In genomic region chr2:92667192-92667591, GRCm38 (mm10) we compare ENCODE assay signal across 10 mouse cellular contexts.
A peak's percentile ranks its signal among the peaks of the same experiment; 100 is the strongest.
DNase-seq lines count a peak whose midpoint lies in the region; ATAC-seq and TF ChIP-seq lines count a peak whose summit lies in the region.
"Had no signal": no experiment of that assay in that cellular context is flagged by ENCODE, and none has a peak within 500 bp of the region (broad histone marks: within the 10 kb centered on the region; RNA-seq: fewer than 3 reads in every experiment).

No protein-coding gene starts in this region.

- ATAC-seq in stomach, embryonic 14.5 days (ENCODE audit: insufficient number of reproducible peaks, insufficient read depth, low FRiP score, low read depth): 0 out of 2 replicates have a peak, but pooled peaks have one; percentile 14
- no peak for ATAC-seq in stomach, postnatal 0 days (ENCODE audit: low FRiP score, low TSS enrichment)
- ATAC-seq in heart, postnatal 0 days (ENCODE audit: insufficient read depth, low read depth): peak; percentile 44; the same call in 1 of the 2 replicates
- no peak for ATAC-seq in activated CD4-positive, CD25-positive, alpha-beta regulatory T cell, adult 4 months

- H3K9me3 ChIP-seq in stomach, embryonic 14.5 days (ENCODE audit: control insufficient read depth, low read depth, low read length): no peaks in the 10 kb centered on the region
- no peaks in the 10 kb centered on the region for H3K9me3 ChIP-seq in stomach, postnatal 0 days (ENCODE audit: control insufficient read depth, low read length)
- no peaks in the 10 kb centered on the region for H3K9me3 ChIP-seq in heart, postnatal 0 days (replicated peaks; ENCODE audit: control insufficient read depth, low read length)
- H3K9me3 ChIP-seq: limb, embryonic 15.5 days; neural tube, embryonic 12.5 days had no signal

- DNase-seq in stomach, postnatal 0 days (ENCODE audit: low spot score): no peak
- peak; percentile 9 for DNase-seq in heart, postnatal 0 days (ENCODE audit: low spot score)
- DNase-seq in kidney, postnatal 4 days: peak; percentile 49 to 61
- DNase-seq in left cerebral cortex, adult 8-10 months (ENCODE audit: low spot score in 2 of 2): no peak
- no peak for DNase-seq in gastrocnemius, adult 18-20 months (ENCODE audit: low spot score)
- DNase-seq: thymus, postnatal 25 days had no signal

- no peaks in the 10 kb centered on the region for H3K4me1 ChIP-seq in stomach, embryonic 14.5 days (ENCODE audit: control insufficient read depth, insufficient read depth, low read length)
- no peaks in the 10 kb centered on the region for H3K4me1 ChIP-seq in stomach, postnatal 0 days (replicated peaks; ENCODE audit: control insufficient read depth, insufficient read depth)
- no peaks in the 10 kb centered on the region for H3K4me1 ChIP-seq in heart, postnatal 0 days (ENCODE audit: control insufficient read depth, insufficient read depth)
- H3K4me1 ChIP-seq: limb, embryonic 15.5 days; neural tube, embryonic 12.5 days had no signal

- no peak overlapping the region for H3K4me3 ChIP-seq in stomach, embryonic 14.5 days (ENCODE audit: low read depth, low read length)
- H3K4me3 ChIP-seq in stomach, postnatal 0 days (ENCODE audit: low read depth, low read length): no peak overlapping the region
- no peak overlapping the region for H3K4me3 ChIP-seq in heart, postnatal 0 days (ENCODE audit: low read depth, low read length)
- H3K4me3 ChIP-seq: limb, embryonic 15.5 days; neural tube, embryonic 12.5 days had no signal

- no peak for TF ChIP-seq EP300 in stomach, postnatal 0 days (optimal IDR thresholded peaks at IDR 0.05)
- no peak for TF ChIP-seq EP300 in heart, postnatal 0 days (IDR thresholded peaks at IDR 0.05; ENCODE audit: low read depth)

- no peak overlapping the region for H3K9ac ChIP-seq in stomach, embryonic 14.5 days (replicated peaks; ENCODE audit: low read depth, low read length)
- no peak overlapping the region for H3K9ac ChIP-seq in stomach, postnatal 0 days (ENCODE audit: low read length)
- H3K9ac ChIP-seq in heart, postnatal 0 days (replicated peaks; ENCODE audit: low read depth, low read length): no peak overlapping the region
- H3K9ac ChIP-seq: limb, embryonic 15.5 days; neural tube, embryonic 12.5 days had no signal

- no peaks in the 10 kb centered on the region for H3K36me3 ChIP-seq in stomach, embryonic 14.5 days (ENCODE audit: control insufficient read depth, insufficient read depth, low read length)
- H3K36me3 ChIP-seq in stomach, postnatal 0 days (ENCODE audit: control insufficient read depth, insufficient read depth, low read length): no peaks in the 10 kb centered on the region
- H3K36me3 ChIP-seq in heart, postnatal 0 days (replicated peaks; ENCODE audit: control insufficient read depth, insufficient read depth, low read length): no peaks in the 10 kb centered on the region
- H3K36me3 ChIP-seq: limb, embryonic 15.5 days; neural tube, embryonic 12.5 days had no signal

- no peak for TF ChIP-seq CTCF in stomach, postnatal 0 days (IDR thresholded peaks at IDR 0.05; ENCODE audit: low read depth)
- no peak for TF ChIP-seq CTCF in heart, postnatal 0 days (IDR thresholded peaks at IDR 0.05; ENCODE audit: low read depth)

- no peaks in the 10 kb centered on the region for H3K27me3 ChIP-seq in stomach, embryonic 14.5 days (ENCODE audit: control insufficient read depth, insufficient read depth, low read length)
- H3K27me3 ChIP-seq in stomach, postnatal 0 days (ENCODE audit: control insufficient read depth, insufficient read depth, low read length): no peaks in the 10 kb centered on the region
- no peaks in the 10 kb centered on the region for H3K27me3 ChIP-seq in heart, postnatal 0 days (ENCODE audit: control insufficient read depth, insufficient read depth, low read length)
- H3K27me3 ChIP-seq: limb, embryonic 15.5 days; neural tube, embryonic 12.5 days had no signal

- no peak overlapping the region for H3K4me2 ChIP-seq in stomach, embryonic 14.5 days (replicated peaks; ENCODE audit: low read depth, low read length)
- no peak overlapping the region for H3K4me2 ChIP-seq in stomach, postnatal 0 days (replicated peaks; ENCODE audit: low read depth)
- no peak overlapping the region for H3K4me2 ChIP-seq in heart, postnatal 0 days (ENCODE audit: low read depth, low read length)
- H3K4me2 ChIP-seq: limb, embryonic 15.5 days; neural tube, embryonic 12.5 days had no signal

- WGBS in stomach, embryonic 14.5 days: 56% methylated on average over 1 of the region's 1 CpGs
- 69% methylated on average over 1 of the region's 1 CpGs for WGBS in stomach, postnatal 0 days
- 43% methylated on average over 1 of the region's 1 CpGs for WGBS in heart, postnatal 0 days

- no peak overlapping the region for H3K27ac ChIP-seq in stomach, embryonic 14.5 days (ENCODE audit: low read length)
- no peak overlapping the region for H3K27ac ChIP-seq in stomach, postnatal 0 days (replicated peaks)
- H3K27ac ChIP-seq in heart, postnatal 0 days (ENCODE audit: low read depth): no peak overlapping the region
- H3K27ac ChIP-seq: limb, embryonic 15.5 days; neural tube, embryonic 12.5 days had no signal

Comparison
In these comparisons a context has a peak if more than half of its experiments do, and no peak if none do; other contexts are left out.
1. ATAC-seq: peak in stomach, embryonic 14.5 days (single experiment) and heart, postnatal 0 days (single experiment); none in stomach, postnatal 0 days (single experiment) and activated CD4-positive, CD25-positive, alpha-beta regulatory T cell, adult 4 months (single experiment).
2. DNase-seq: peak in heart, postnatal 0 days (single experiment) and kidney, postnatal 4 days (2 of 2); none in stomach, postnatal 0 days (single experiment), left cerebral cortex, adult 8-10 months (0 of 2) and gastrocnemius, adult 18-20 months (single experiment).